Mouse (Mus musculus): ENCODE data around the gene Pnliprp2. TPM values are rescaled to one million over a fixed set of nuclear protein-coding genes. Genes with fewer than 3 reads are reported as not detected.

Gene Pnliprp2
- total RNA-seq, 2 experiments from 2014 or later = not detected

GRCm38 (mm10) chr19:58794284-58794683, 34.8 kb downstream of the Pnliprp2 start, which contains the start of gene 1700019N19Rik:
1700019N19Rik (minus strand) TSS chr19:58794461.
- intact Hi-C loops (cut with DNase I) = no loop called here
- no peak for DNase-seq

- no peak for DNase-seq
- intact Hi-C loops (cut with DNase I) = no loop called here
These were observed 35.7 kb downstream of the Pnliprp2 start for GRCm38 (mm10) chr19:58795114-58795669.

DNA sequence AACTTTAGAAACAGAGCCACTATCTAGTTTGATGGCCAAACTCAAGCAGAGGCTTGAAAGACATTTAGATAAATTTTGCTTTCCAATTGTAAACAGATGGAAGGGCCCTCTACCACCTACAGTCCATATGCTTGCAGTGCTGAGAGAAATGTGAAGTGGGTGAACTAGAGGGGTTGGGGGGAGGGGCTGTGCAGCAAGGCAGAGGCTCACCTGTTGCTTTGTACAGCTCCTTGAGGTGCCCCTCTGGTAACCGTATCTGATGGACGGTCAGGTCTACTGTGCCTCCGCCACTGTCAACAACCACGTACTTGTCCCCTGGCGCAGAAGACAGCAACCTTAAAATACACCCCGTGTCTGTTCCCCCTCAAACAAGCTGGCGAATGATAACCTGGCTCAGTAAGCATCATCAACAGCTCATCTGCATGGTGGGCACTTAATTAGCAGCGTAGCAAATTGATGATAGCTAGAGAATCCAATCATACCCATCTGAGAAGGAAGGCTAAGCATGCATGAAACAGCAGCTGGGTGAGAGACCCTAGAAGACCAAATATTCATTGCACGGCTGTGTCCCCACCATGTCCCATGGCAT, 45.8 kb downstream of the Pnliprp2 start:
- intact Hi-C loops (cut with DNase I) = loop anchor here (5.0 kb wide), 1 partner anchor 392 kb away; no protein-coding TSS in a partner anchor
- DNase-seq = no peak

DNA sequence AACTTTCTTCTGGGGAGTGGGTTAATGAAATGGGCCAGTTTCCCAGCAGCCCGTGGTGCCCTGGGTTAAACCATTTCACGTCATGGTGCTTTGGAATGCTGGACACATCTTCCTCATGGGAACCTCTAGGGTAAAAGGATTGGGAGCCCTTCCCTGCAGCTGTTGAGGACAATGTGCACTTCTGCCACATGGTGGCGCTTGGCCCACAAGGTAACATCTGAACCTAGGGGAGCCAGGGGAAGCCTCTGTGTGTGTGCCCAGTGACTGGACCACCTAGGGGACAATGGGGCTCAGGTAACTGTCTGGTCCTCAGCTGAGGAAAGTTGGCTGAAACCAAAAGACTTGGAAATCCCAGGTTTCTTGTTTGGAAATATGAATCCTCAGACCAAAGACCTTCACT, 46.8 kb downstream of the Pnliprp2 start:
- intact Hi-C loops (cut with DNase I) = loop anchor here (1.0 to 5.0 kb wide), 4 partner anchors 16 to 391 kb away; no protein-coding TSS in a partner anchor
- DNase-seq = peak; percentile 79 to 87

GRCm38 (mm10) chr19:58808864-58809263, 49.3 kb downstream of the Pnliprp2 start:
- intact Hi-C loops (cut with DNase I) = loop anchor here (5.0 kb wide), 1 partner anchor 388 kb away; no protein-coding TSS in a partner anchor
- DNase-seq = no peak

- intact Hi-C loops (cut with DNase I) = no loop called here
- DNase-seq = no peak
These were observed 51.0 kb downstream of the Pnliprp2 start for GRCm38 (mm10) chr19:58810536-58810935.

DNA sequence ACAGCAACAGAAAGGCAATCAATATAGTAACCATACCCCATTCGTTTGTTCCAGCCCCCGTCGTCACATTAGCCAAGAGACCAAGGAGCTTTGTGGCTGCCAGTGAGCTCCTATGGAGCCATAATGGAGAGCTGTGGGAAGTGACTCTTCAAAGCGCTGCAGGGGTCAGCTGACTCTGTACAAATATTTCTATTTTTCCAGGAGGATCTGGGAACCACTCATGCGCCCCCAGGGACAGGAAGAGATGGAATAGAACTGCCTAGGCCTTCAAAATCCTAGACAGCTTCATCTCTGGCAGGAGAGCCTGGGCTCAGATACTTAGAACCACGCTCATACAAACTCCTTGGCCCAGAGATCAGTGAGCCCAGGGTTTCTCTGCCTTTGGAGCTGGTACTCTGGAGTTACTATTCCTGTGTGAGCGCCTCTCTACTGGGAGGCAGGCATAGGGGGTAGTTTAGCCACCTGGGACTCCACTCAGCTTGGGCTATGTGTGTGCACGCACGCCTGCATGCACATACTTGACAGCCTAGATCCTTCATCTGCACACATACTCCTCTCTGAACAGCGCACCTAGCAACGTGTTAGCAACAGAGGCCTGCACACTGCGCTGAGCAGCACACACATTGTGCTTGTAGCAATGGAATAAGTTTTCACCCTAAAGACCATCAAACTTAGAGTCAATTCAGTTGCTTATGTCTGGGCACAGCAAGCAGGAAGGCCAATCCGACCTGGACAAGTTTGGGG, 55.8 kb downstream of the Pnliprp2 start:
- intact Hi-C loops (cut with DNase I) = no loop called here
- DNase-seq = no peak

GRCm38 (mm10) chr19:58816453-58817041, 57.0 kb downstream of the Pnliprp2 start:
- DNase-seq = peak; percentile 60 to 64
- intact Hi-C loops (cut with DNase I) = no loop called here

DNA sequence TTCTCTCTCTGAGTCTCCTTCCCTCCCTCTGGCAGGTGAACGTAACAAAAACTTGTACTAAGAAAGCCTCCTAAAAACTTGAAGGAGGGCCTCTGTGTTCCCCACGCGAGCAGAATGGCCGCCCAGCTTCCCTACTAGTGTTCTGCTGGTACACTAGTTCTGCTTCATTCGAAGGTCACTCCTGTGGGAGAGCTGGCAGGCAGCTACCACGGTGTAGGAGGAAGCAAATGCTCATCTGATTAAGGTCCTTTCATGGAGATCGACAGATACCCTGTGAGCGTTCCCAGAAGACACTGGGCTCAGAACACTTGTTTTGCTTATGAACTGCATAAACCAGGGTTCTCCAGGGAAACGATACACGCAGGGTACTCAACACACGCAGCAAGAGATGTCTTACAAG, 57.9 kb downstream of the Pnliprp2 start:
- no peak for DNase-seq
- intact Hi-C loops (cut with DNase I) = no loop called here

- peak in 1 of 2 experiments; percentile 26 for DNase-seq
These were observed 59.3 kb downstream of the Pnliprp2 start for GRCm38 (mm10) chr19:58818571-58819415.

DNA sequence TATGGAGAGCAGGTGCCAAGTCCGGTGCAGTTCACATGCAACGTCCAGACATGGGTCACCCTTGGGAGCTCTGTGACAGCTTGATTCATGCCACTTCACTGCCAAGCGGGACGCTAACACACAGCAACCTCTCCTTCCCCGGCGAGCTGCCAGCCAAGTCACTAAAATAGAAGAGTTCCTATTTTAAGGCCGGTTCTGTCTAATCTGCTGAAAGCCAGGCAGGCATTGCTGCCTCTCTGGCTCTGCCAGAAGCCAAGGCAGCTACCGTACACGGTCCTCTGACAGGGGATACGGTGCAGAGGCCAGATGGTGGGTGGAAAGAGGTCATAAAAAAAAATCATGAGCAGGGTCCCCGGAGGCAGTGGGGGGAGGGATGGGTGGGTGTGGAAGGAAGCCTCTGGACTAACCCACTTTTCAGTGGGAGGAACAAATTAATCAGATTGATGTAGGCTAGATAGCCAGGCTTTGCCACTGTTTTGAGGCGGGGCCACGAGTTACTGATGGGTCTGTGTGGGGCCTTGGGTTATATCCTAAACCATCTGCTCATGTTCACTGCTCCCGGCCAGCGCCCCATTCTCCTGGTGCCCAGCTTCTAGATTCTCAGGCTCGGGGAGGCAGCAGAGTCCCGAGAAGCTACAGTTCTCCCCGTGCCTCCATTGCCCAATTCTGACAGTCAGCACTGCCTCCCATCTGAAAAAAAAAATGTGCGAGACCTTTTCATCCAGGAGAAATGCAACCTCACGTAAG, 63.1 kb downstream of the Pnliprp2 start:
- intact Hi-C loops (cut with DNase I) = loop anchor here (2.0 kb wide), 1 partner anchor 16 kb away; no protein-coding TSS in a partner anchor
- peak; percentile 76 to 85 for DNase-seq

More at GRCm38 (mm10) chr19:58818571-58819415, 59.3 kb downstream of the Pnliprp2 start:
- intact Hi-C loops (cut with DNase I) = loop anchor here (2.0 kb wide), 1 partner anchor 40 kb away; no protein-coding TSS in a partner anchor

DNA sequence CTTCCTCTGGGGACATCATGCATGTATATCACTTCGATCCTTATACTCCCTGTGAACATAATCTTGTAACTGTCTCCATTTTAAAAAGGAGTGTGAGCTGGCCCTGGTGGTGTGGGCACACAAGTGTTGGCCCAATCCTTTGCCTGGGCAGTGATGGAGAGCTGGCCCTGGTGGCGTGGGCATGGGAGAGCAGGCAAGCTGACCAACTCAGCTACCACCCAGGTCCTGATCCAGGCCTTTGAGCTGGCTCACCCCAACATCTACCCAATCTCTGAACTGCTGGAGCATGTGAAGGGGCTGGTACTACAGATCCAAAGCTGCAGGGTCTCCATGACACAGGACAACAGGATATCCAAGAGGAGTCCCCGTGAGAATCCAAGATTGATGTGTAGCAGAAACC, 63.8 kb downstream of the Pnliprp2 start:
- intact Hi-C loops (cut with DNase I) = loop anchor here (2.0 kb wide), 1 partner anchor 16 kb away; no protein-coding TSS in a partner anchor

GRCm38 (mm10) chr19:58824316-58824715, 64.8 kb downstream of the Pnliprp2 start:
- intact Hi-C loops (cut with DNase I) = no loop called here
- DNase-seq = no peak

More for the DNA sequence above, 63.8 kb downstream of the Pnliprp2 start:
- no peak for DNase-seq

Other genes starting within 250 kb of the Pnliprp2 start
- gene Ccdc172, start 247.7 kb upstream of the Pnliprp2 start, total RNA-seq (2021) = not detected
- gene Pnlip, start 107.2 kb upstream of the Pnliprp2 start, total RNA-seq (2021) = not detected
- not detected for gene Pnliprp1, start 30.8 kb upstream of the Pnliprp2 start, total RNA-seq (2021)
- gene 1700019N19Rik, start 34.7 kb downstream of the Pnliprp2 start, total RNA-seq (2021) = not detected
- not detected for gene Eno4, start 183.7 kb downstream of the Pnliprp2 start, total RNA-seq (2021)
- gene Hspa12a, start 183.9 kb downstream of the Pnliprp2 start, total RNA-seq (2021) = 10 to 100 TPM; 25.7 to 28.5 TPM

Measured in heart, postnatal 14 days (tissue).